Comparison of ENCODE assay signal across 22 mouse cellular contexts in genomic region chr11:107383985-107384384, GRCm38 (mm10).
DNase-seq lines count a peak whose midpoint lies in the region; TF ChIP-seq lines count a peak whose summit lies in the region.
"Had no signal": no experiment of that assay in that cellular context is flagged by ENCODE, and none has a peak within 500 bp of the region (broad histone marks: within the 10 kb centered on the region; RNA-seq: fewer than 3 reads in every experiment).

No protein-coding gene starts in this region.

- peak; percentile 43 for TF ChIP-seq CTCF in gastrocnemius, adult 2 months (IDR thresholded peaks at IDR 0.05)
- TF ChIP-seq CTCF in kidney, adult 2 months (conservative IDR thresholded peaks at IDR 0.05; ENCODE audit: insufficient read depth, insufficient read length, low read depth, low read length) = peak; percentile 39; the same call in 1 of the 2 replicates
- peak; percentile 22; the same call in 1 of the 2 replicates for TF ChIP-seq CTCF in lung, adult 2 months (IDR thresholded peaks at IDR 0.05; ENCODE audit: insufficient read depth, low read length)

- H3K4me1 ChIP-seq in kidney, adult 2 months (ENCODE audit: control insufficient read depth, insufficient read depth, low read length) = peaks cover 8% of the 10 kb centered on the region; the same call in 1 of the 2 replicates
- peaks cover 3% of the 10 kb centered on the region; the same call in 1 of the 2 replicates for H3K4me1 ChIP-seq in lung, adult 2 months (ENCODE audit: control insufficient read depth, insufficient read depth, low read length)

- DNase-seq in gastrocnemius, adult 2 months = peak; percentile 37
- DNase-seq in gastrocnemius, postnatal 4 days (ENCODE audit: low spot score in 2 of 2) = no peak
- DNase-seq in kidney, adult 2 months = no peak
- no peak for DNase-seq in kidney, adult 9 months
- DNase-seq in lung, adult 2 months = no peak
- DNase-seq in lung, postnatal 14 days = no peak
- DNase-seq in ES-CJ7 (ENCODE audit: low read depth, low spot score) = peak; percentile 43
- no peak for DNase-seq in yolk sac, embryonic 10.5 days (ENCODE audit: low spot score)
- DNase-seq: adrenal gland, postnatal 25 days; cerebellum, adult 2 months; cerebellum, postnatal 14 days; kidney, adult 8-10 months; kidney, postnatal 10 days; layer of hippocampus, adult 9-11 months; lung, postnatal 10 days had no signal

- no peaks in the 10 kb centered on the region for H3K27me3 ChIP-seq in kidney, adult 2 months (replicated peaks; ENCODE audit: control insufficient read depth, insufficient read depth, low read length)
- H3K27me3 ChIP-seq: heart, embryonic 12.5 days; hindbrain, embryonic 15.5 days; limb, embryonic 12.5 days; liver, embryonic 15.5 days; neural tube, embryonic 13.5 days had no signal

- TF ChIP-seq POLR2A in kidney, adult 2 months (IDR thresholded peaks at IDR 0.05; ENCODE audit: low read depth, low read length) = no peak
- no peak for TF ChIP-seq POLR2A in lung, adult 2 months (IDR thresholded peaks at IDR 0.05; ENCODE audit: borderline replicate concordance, extremely low read depth, low read depth, low read length)

- H3K36me3 ChIP-seq in kidney, adult 2 months (ENCODE audit: control insufficient read depth, insufficient read depth, low read length) = no peaks in the 10 kb centered on the region
- H3K36me3 ChIP-seq: heart, embryonic 12.5 days; hindbrain, embryonic 10.5 days; hindbrain, embryonic 15.5 days; liver, embryonic 15.5 days had no signal

- no peak overlapping the region for H3K4me3 ChIP-seq in gastrocnemius, adult 2 months
- H3K4me3 ChIP-seq in kidney, adult 2 months (ENCODE audit: insufficient read depth, low read depth, low read length) = no peak overlapping the region
- no peak overlapping the region for H3K4me3 ChIP-seq in lung, adult 2 months (replicated peaks; ENCODE audit: extremely low read depth, low read depth, low read length)
- H3K4me3 ChIP-seq: erythroblast, embryonic 14.5 days; heart, embryonic 12.5 days; hindbrain, embryonic 10.5 days; hindbrain, embryonic 15.5 days; limb, embryonic 12.5 days; liver, embryonic 15.5 days; neural tube, embryonic 13.5 days had no signal

- peak overlapping the region; percentile 63 for H3K27ac ChIP-seq in gastrocnemius, adult 2 months
- no peak overlapping the region for H3K27ac ChIP-seq in kidney, adult 2 months (ENCODE audit: insufficient read depth, low read depth, low read length)
- H3K27ac ChIP-seq: hindbrain, embryonic 10.5 days; hindbrain, embryonic 15.5 days; liver, embryonic 15.5 days; neural tube, embryonic 13.5 days had no signal

- WGBS in kidney, adult 2 months = 73% methylated on average over 6 of the region's 6 CpGs
- WGBS in lung, adult 2 months = 69% methylated on average over 6 of the region's 6 CpGs

- intact Hi-C loops in gastrocnemius, adult 2 months (cut with DNase I) = loop anchor here (2.0 kb wide), 2 partner anchors 85 to 107 kb away; no protein-coding TSS in a partner anchor

Comparison
In these comparisons a context has a peak if more than half of its experiments do, and no peak if none do; other contexts are left out.
1. DNase-seq: peak in gastrocnemius, adult 2 months (single experiment) and ES-CJ7 (single experiment); none in gastrocnemius, postnatal 4 days (0 of 2), kidney, adult 2 months (single experiment), kidney, adult 9 months (single experiment), lung, adult 2 months (single experiment), lung, postnatal 14 days (single experiment) and yolk sac, embryonic 10.5 days (single experiment).
2. Peak in every context shown above with its lines, with median percentiles within 50 percentile points of each other: CTCF ChIP-seq.